In the genomic region with DNA sequence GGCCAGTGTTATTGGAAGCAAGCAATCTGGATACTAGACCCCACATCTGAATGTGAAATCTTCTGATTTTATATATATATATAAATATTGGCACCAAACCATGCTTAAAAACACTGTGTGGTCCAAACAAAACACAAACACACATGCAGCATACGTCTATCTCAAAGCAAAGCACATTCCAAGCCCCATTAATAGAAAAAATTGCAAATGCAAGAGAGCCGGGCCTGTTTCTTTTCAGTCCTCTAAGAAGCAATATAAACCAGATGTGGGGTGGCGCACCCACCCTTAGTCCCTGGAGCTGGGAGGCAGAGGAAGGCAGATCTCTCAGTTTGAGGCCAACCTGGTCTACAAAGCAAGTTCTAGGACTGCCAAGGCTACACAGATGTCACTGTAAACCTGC, we compare ENCODE assay signal across 10 mouse cellular contexts.
"Had no signal": no experiment of that assay in that cellular context is flagged by ENCODE, and none has a peak within 500 bp of the region (broad histone marks: within the 10 kb centered on the region; RNA-seq: fewer than 3 reads in every experiment).

No protein-coding gene starts in this region.

- ATAC-seq: midbrain, embryonic 13.5 days had no signal

- H3K4me2 ChIP-seq: liver, embryonic 11.5 days; liver, embryonic 15.5 days; midbrain, embryonic 13.5 days had no signal

- H3K9ac ChIP-seq: liver, embryonic 15.5 days; midbrain, embryonic 13.5 days had no signal

- H3K36me3 ChIP-seq: liver, embryonic 15.5 days; midbrain, embryonic 13.5 days had no signal

- H3K27me3 ChIP-seq: liver, embryonic 15.5 days; midbrain, embryonic 13.5 days had no signal

- H3K4me3 ChIP-seq: left cerebral cortex, adult 2 months; liver, embryonic 15.5 days; midbrain, embryonic 13.5 days had no signal

- DNase-seq: kidney, adult 18-20 months; kidney, postnatal 25 days; lung, adult 2 months; right cerebral cortex, adult 18-20 months; right cerebral cortex, postnatal 25 days; thymus, postnatal 14 days had no signal

- H3K27ac ChIP-seq: left cerebral cortex, adult 2 months; liver, embryonic 15.5 days; midbrain, embryonic 13.5 days had no signal

- H3K4me1 ChIP-seq: liver, embryonic 15.5 days; midbrain, embryonic 13.5 days had no signal

- H3K9me3 ChIP-seq: liver, embryonic 15.5 days; midbrain, embryonic 13.5 days had no signal
